Mouse (Mus musculus) embryo, embryonic 9.5 days (tissue): ENCODE results near the gene Srpk3.

Experiments used
- DNase-seq: peaks from one replicate; pipeline ENCODE4 v3.0.0-alpha.2; 2017; ENCODE audit errors: extremely low spot score

Srpk3 gene

GRCm38 (mm10) chrX:73805814-73806213, 31.6 kb downstream of the Srpk3 start:
- no peak for DNase-seq

DNA sequence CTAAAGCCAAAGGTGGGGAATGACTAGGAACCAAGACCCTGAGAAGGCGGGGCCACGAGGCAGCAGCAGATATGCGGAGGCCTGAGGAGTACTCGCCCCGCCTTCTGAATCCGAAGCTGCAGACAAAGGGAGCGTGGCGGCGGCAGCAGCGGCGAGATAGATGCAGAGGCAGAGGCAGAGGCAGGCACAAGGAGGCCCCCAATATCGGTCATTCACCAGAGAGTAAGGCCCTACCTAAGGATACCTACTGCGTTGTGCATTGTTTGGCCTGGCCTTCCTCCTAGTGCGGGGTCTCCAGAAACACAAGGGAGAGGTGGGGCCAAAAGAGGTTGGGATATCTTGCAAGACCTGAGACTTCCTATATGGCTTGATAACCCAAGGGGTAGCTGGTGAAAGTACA, 40.9 kb downstream of the Srpk3 start:
- DNase-seq, result peak; percentile 40

DNA sequence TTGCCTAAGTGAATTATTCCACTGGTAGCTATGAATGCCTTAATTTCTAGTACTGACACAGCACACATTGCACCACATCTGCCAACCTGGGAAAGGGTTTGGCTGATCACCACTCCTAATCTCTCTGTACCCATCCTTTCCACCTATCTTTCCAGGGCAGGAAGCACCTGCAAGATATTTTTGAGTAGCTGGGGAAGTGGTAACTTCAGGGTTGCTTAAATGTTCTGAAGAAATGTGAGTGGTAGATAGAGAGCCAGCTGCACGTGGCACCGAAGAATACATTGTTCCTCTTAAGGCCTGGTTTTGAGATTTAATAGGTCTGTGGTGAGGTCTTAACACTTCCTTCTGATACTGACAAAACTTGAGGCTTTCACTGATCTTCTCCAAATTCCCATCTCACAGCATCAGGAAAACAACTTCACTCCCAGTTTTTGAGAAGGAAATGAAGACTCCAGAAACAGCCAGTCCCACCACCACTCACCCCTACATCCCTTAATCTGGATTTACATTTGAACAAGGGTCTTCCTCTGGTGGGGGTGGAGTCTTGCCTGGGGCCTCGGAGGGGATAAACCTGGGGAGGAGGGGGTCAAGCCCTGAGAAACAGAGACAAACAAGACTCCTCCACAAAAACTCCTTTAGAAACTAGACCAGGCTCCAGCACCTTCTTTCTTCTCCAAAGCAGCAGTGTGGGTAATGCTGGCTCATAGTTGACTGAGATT, 42.5 kb downstream of the Srpk3 start:
- no peak for DNase-seq

DNA sequence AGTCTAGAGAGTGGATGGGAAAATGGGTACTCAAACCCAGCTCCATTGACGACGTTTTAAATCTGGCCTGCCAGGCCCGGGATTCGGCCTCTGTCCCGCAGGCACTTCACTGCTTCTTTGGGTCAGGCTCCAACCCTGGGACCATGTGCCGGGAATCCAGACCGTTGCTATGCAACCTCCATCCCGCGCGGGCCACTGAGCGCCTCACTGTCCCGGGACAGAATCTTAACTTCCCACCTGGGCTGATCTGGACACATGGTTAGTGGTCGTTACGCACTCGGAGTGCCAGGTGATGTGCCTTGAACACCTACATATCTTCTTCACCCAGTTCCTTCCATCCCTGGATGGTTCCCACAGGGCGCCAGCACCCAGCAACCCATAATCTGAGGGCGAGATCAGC, 49.5 kb downstream of the Srpk3 start:
- DNase-seq, result peak; percentile 16

GRCm38 (mm10) chrX:73824185-73825151, 50.3 kb downstream of the Srpk3 start, which contains the start of gene Pdzd4:
Pdzd4 (minus strand) TSS chrX:73824969.
- DNase-seq, result peak; percentile 49
